Mouse (Mus musculus): ENCODE results near the gene Tmem179.
A peak's percentile ranks its signal among the peaks of the same experiment; 100 is the strongest.

The Tmem179 gene

GRCm38 (mm10) chr12:112516697-112517337 lies at the start of gene Tmem179:
Gene Tmem179 (minus strand): TSS chr12:112516747.
- ATAC-seq (ENCODE audit: insufficient number of reproducible peaks, low FRiP score, low TSS enrichment), result no peak

GRCm38 (mm10) chr12:112563011-112563410 lies 46.5 kb upstream of the Tmem179 start:
- no peak for ATAC-seq (ENCODE audit: insufficient number of reproducible peaks, low FRiP score, low TSS enrichment)

- ATAC-seq (ENCODE audit: insufficient number of reproducible peaks, low FRiP score, low TSS enrichment), result no peak
Observed at GRCm38 (mm10) chr12:112562462-112562861, 45.9 kb upstream of the Tmem179 start.

- no peak for ATAC-seq (ENCODE audit: insufficient number of reproducible peaks, low FRiP score, low TSS enrichment)
Observed at GRCm38 (mm10) chr12:112561163-112561562, 44.6 kb upstream of the Tmem179 start.

- ATAC-seq (ENCODE audit: insufficient number of reproducible peaks, low FRiP score, low TSS enrichment), result no peak
Observed at GRCm38 (mm10) chr12:112560176-112560797, 43.7 kb upstream of the Tmem179 start.

GRCm38 (mm10) chr12:112559671-112560070 lies 43.1 kb upstream of the Tmem179 start:
- no peak for ATAC-seq (ENCODE audit: insufficient number of reproducible peaks, low FRiP score, low TSS enrichment)

- no peak for ATAC-seq (ENCODE audit: insufficient number of reproducible peaks, low FRiP score, low TSS enrichment)
Observed at GRCm38 (mm10) chr12:112559231-112559630, 42.7 kb upstream of the Tmem179 start.

GRCm38 (mm10) chr12:112557219-112557618 lies 40.7 kb upstream of the Tmem179 start:
- ATAC-seq (ENCODE audit: insufficient number of reproducible peaks, low FRiP score, low TSS enrichment), result no peak

GRCm38 (mm10) chr12:112556531-112557060 lies 40.0 kb upstream of the Tmem179 start:
- no peak for ATAC-seq (ENCODE audit: insufficient number of reproducible peaks, low FRiP score, low TSS enrichment)

- no peak for ATAC-seq (ENCODE audit: insufficient number of reproducible peaks, low FRiP score, low TSS enrichment)
Observed at GRCm38 (mm10) chr12:112554900-112555299, 38.4 kb upstream of the Tmem179 start.

GRCm38 (mm10) chr12:112552520-112552919 lies 36.0 kb upstream of the Tmem179 start:
- ATAC-seq (ENCODE audit: insufficient number of reproducible peaks, low FRiP score, low TSS enrichment), result no peak

GRCm38 (mm10) chr12:112551861-112552375 lies 35.4 kb upstream of the Tmem179 start:
- peak; percentile 53; the same call in 1 of the 2 replicates for ATAC-seq (ENCODE audit: insufficient number of reproducible peaks, low FRiP score, low TSS enrichment)

- ATAC-seq (ENCODE audit: insufficient number of reproducible peaks, low FRiP score, low TSS enrichment), result no peak
Observed at GRCm38 (mm10) chr12:112549287-112549686, 32.7 kb upstream of the Tmem179 start.

GRCm38 (mm10) chr12:112546110-112546509 lies 29.6 kb upstream of the Tmem179 start:
- ATAC-seq (ENCODE audit: insufficient number of reproducible peaks, low FRiP score, low TSS enrichment), result no peak

GRCm38 (mm10) chr12:112544946-112545701 lies 28.6 kb upstream of the Tmem179 start:
- no peak for ATAC-seq (ENCODE audit: insufficient number of reproducible peaks, low FRiP score, low TSS enrichment)

- no peak for ATAC-seq (ENCODE audit: insufficient number of reproducible peaks, low FRiP score, low TSS enrichment)
Observed at GRCm38 (mm10) chr12:112543941-112544340, 27.4 kb upstream of the Tmem179 start.

GRCm38 (mm10) chr12:112542920-112543300 lies 26.4 kb upstream of the Tmem179 start:
- ATAC-seq (ENCODE audit: insufficient number of reproducible peaks, low FRiP score, low TSS enrichment), result peak; percentile 64

- peak; percentile 41; the same call in 1 of the 2 replicates for ATAC-seq (ENCODE audit: insufficient number of reproducible peaks, low FRiP score, low TSS enrichment)
Observed at GRCm38 (mm10) chr12:112542257-112542919, 25.8 kb upstream of the Tmem179 start.

- no peak for ATAC-seq (ENCODE audit: insufficient number of reproducible peaks, low FRiP score, low TSS enrichment)
Observed at GRCm38 (mm10) chr12:112541483-112542091, 25.0 kb upstream of the Tmem179 start.

- ATAC-seq (ENCODE audit: insufficient number of reproducible peaks, low FRiP score, low TSS enrichment), result no peak
Observed at GRCm38 (mm10) chr12:112540321-112540720, 23.8 kb upstream of the Tmem179 start.

Data from cerebellum, adult (tissue).